Mouse (Mus musculus) lung, postnatal 0 days (tissue): ENCODE measurements around the gene Arl8a.

Experiments
- CTCF ChIP-seq: IDR thresholded peaks from 2 replicates; pipeline ENCODE4 v1.5.1; 2016; ENCODE audit warnings: antibody characterized with exemption, mild to moderate bottlenecking
- EP300 ChIP-seq: IDR thresholded peaks from 2 replicates; pipeline ENCODE4 v1.6.1; 2016; ENCODE audit warnings: antibody characterized with exemption, mild to moderate bottlenecking, control low read depth

- TF ChIP-seq CTCF (peak; percentile 88), EP300 (no peak)
Measured at GRCm38 (mm10) chr1:135171984-135172383, 25.4 kb downstream of the Arl8a start.
